In the genomic region with DNA sequence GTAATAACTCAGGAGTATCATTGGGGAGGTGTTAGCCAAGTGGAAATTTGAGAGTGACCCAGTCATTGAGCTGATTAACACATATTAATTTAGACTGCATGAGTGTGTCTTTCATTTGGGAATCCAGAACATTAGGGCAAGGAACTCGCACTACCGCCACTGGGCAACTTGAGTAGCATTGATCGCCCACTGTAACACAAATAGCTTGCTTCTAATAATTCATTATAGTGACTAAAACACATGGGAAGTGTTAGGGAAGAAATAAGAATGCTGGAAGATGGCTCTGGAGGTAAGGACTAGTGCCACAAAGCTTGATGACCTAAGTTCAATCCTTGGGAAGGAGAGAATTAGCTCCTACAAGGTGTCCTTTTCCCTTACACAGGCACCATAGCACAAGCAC, we compare ENCODE assay signal across 28 mouse cellular contexts.
"Had no signal": no experiment of that assay in that cellular context is flagged by ENCODE, and none has a peak within 500 bp of the region (broad histone marks: within the 10 kb centered on the region; RNA-seq: fewer than 3 reads in every experiment).

No protein-coding gene starts in this region.

- DNase-seq: cerebellum, adult 2 months; cerebellum, adult 8-10 months; cerebellum, adult 9-10 months; cerebellum, adult 9-11 months; cerebellum, postnatal 10 days; cerebellum, postnatal 14 days; cerebellum, postnatal 25 days; cerebellum, postnatal 36 days; embryo, embryonic 11 days; forebrain, postnatal 0 days; gastrocnemius, adult 2 months; gastrocnemius, postnatal 10 days; gastrocnemius, postnatal 14 days; gastrocnemius, postnatal 25 days; gastrocnemius, postnatal 36 days; heart, adult 18-20 months; heart, adult 2 months had no signal

- H3K4me2 ChIP-seq: embryonic facial prominence, embryonic 12.5 days; embryonic facial prominence, embryonic 13.5 days; embryonic facial prominence, embryonic 15.5 days; forebrain, embryonic 12.5 days; forebrain, embryonic 13.5 days; forebrain, embryonic 15.5 days had no signal

- H3K27me3 ChIP-seq: embryonic facial prominence, embryonic 12.5 days; embryonic facial prominence, embryonic 13.5 days; embryonic facial prominence, embryonic 15.5 days; forebrain, embryonic 12.5 days; forebrain, embryonic 13.5 days; forebrain, embryonic 15.5 days had no signal

- H3K4me3 ChIP-seq: embryonic facial prominence, embryonic 10.5 days; embryonic facial prominence, embryonic 12.5 days; embryonic facial prominence, embryonic 13.5 days; embryonic facial prominence, embryonic 15.5 days; erythroblast, embryonic 14.5 days; forebrain, embryonic 10.5 days; forebrain, embryonic 12.5 days; forebrain, embryonic 13.5 days; forebrain, embryonic 15.5 days; gastrocnemius, adult 2 months; heart, adult 2 months had no signal

- H3K36me3 ChIP-seq: embryonic facial prominence, embryonic 10.5 days; embryonic facial prominence, embryonic 12.5 days; embryonic facial prominence, embryonic 13.5 days; embryonic facial prominence, embryonic 15.5 days; forebrain, embryonic 10.5 days; forebrain, embryonic 12.5 days; forebrain, embryonic 15.5 days had no signal

- H3K27ac ChIP-seq: embryonic facial prominence, embryonic 10.5 days; embryonic facial prominence, embryonic 12.5 days; embryonic facial prominence, embryonic 13.5 days; embryonic facial prominence, embryonic 15.5 days; forebrain, embryonic 10.5 days; forebrain, embryonic 12.5 days; forebrain, embryonic 13.5 days; forebrain, embryonic 15.5 days; gastrocnemius, adult 2 months; heart, adult 2 months had no signal

- H3K9ac ChIP-seq: embryonic facial prominence, embryonic 12.5 days; embryonic facial prominence, embryonic 13.5 days; embryonic facial prominence, embryonic 15.5 days; forebrain, embryonic 12.5 days; forebrain, embryonic 13.5 days; forebrain, embryonic 15.5 days; forebrain, postnatal 0 days had no signal

- ATAC-seq: forebrain, embryonic 13.5 days; forebrain, embryonic 14.5 days; forebrain, embryonic 15.5 days; forebrain, embryonic 16.5 days; forebrain, postnatal 0 days had no signal

- H3K9me3 ChIP-seq: embryonic facial prominence, embryonic 10.5 days; embryonic facial prominence, embryonic 12.5 days; embryonic facial prominence, embryonic 13.5 days; embryonic facial prominence, embryonic 15.5 days; forebrain, embryonic 10.5 days; forebrain, embryonic 12.5 days; forebrain, embryonic 13.5 days; forebrain, embryonic 15.5 days had no signal
